Mouse (Mus musculus) forebrain, embryonic 15.5 days (tissue): Measurements from ENCODE around the gene Lin52. TPM values are rescaled to one million over a fixed set of nuclear protein-coding genes. Genes with fewer than 3 reads are reported as not detected.

Experiments
- ATAC-seq: fragments of 200-750 bp; cut with Nextera tagmentation; replicated peaks from 2 replicates; pipeline ENCODE4 v1.8.0; 2017; ENCODE audit warnings: mild to moderate bottlenecking, moderate TSS enrichment, moderate library complexity
- H3K27ac ChIP-seq: fragments of 300-500 bp; sonication (generic); replicated peaks from 2 replicates; pipeline ENCODE4 v1.5.1; 2015; ENCODE audit warnings: mild to moderate bottlenecking, inconsistent platforms
- H3K27me3 ChIP-seq: fragments of 300-500 bp; sonication (generic); 2 replicates; pipeline ENCODE4 v1.6.1; 2015; ENCODE audit warnings: inconsistent platforms
- H3K36me3 ChIP-seq: fragments of 300-500 bp; sonication (generic); 2 replicates; pipeline ENCODE4 v1.6.1; 2015; ENCODE audit warnings: mild to moderate bottlenecking, inconsistent platforms
- H3K4me1 ChIP-seq: fragments of 300-500 bp; sonication (generic); 2 replicates; pipeline ENCODE4 v1.6.1; 2015; ENCODE audit warnings: inconsistent platforms
- H3K4me2 ChIP-seq: fragments of 300-500 bp; sonication (generic); replicated peaks from 2 replicates; pipeline ENCODE4 v1.6.1; 2015; ENCODE audit warnings: mild to moderate bottlenecking, inconsistent platforms
- H3K4me3 ChIP-seq: fragments of 300-500 bp; sonication (generic); 2 replicates; pipeline ENCODE4 v1.5.1; 2015; ENCODE audit warnings: mild to moderate bottlenecking, inconsistent platforms
- H3K9ac ChIP-seq: fragments of 300-500 bp; sonication (generic); replicated peaks from 2 replicates; pipeline ENCODE4 v1.6.1; 2015; ENCODE audit warnings: mild to moderate bottlenecking, inconsistent platforms
- H3K9me3 ChIP-seq: fragments of 300-500 bp; sonication (generic); 2 replicates; pipeline ENCODE4 v1.6.1; 2016; ENCODE audit warnings: inconsistent platforms
- WGBS: fragments of 180-500 bp; shearing (Covaris S2); methylation state at CpG from one replicate; pipeline ENCODE4 v1.1.7; 2015; ENCODE audit warnings: mixed read lengths; 5-methylcytosine and 5-hydroxymethylcytosine counted together
- polyA plus RNA-seq: library from polyadenylated mRNA; unstranded; fragments of >200 nt; fragmentation: Nextera tagmentation; extraction: Ambion mirVana; gene quantifications from 2 replicates; pipeline ENCODE4 v1.2.1, GENCODE M21; 2015

Gene Lin52
- polyA plus RNA-seq, 1 experiment from 2014 or later, result 39.3 TPM

- WGBS, result 92% methylated on average over 2 of the region's 2 CpGs
- Histone ChIP-seq H3K27ac (no peak overlapping the region), H3K4me3 (no peak overlapping the region), H3K9me3 (no peaks in the 10 kb centered on the region), H3K27me3 (no peaks in the 10 kb centered on the region), H3K4me1 (no peaks in the 10 kb centered on the region), H3K9ac (no peak overlapping the region), H3K36me3 (no peaks in the 10 kb centered on the region), H3K4me2 (no peak overlapping the region)
- ATAC-seq, result no peak
Observed at GRCm38 (mm10) chr12:84581285-84581684, 130.1 kb downstream of the Lin52 start.

GRCm38 (mm10) chr12:84589825-84590761 lies 138.9 kb downstream of the Lin52 start:
- H3K36me3 ChIP-seq, result no peaks in the 10 kb centered on the region
- peak overlapping the region; percentile 69 for H3K27ac ChIP-seq
- peak; percentile 75 for ATAC-seq
- H3K4me1 ChIP-seq, result peaks cover 11% of the 10 kb centered on the region
- H3K9ac ChIP-seq, result peak overlapping the region; percentile 64
- under 1% methylated on average over 54 of the region's 54 CpGs for WGBS
- H3K9me3 ChIP-seq, result no peaks in the 10 kb centered on the region
- no peaks in the 10 kb centered on the region for H3K27me3 ChIP-seq
- H3K4me3 ChIP-seq, result peak overlapping the region; percentile 49
- peak overlapping the region; percentile 89 for H3K4me2 ChIP-seq

Other genes starting within 250 kb of the Lin52 start
- 4.3 and 5.0 TPM in 2 replicates for gene Elmsan1, start 232.5 kb upstream of the Lin52 start, polyA plus RNA-seq
- 12.0 and 13.4 TPM in 2 replicates for gene Ptgr2, start 166.2 kb upstream of the Lin52 start, polyA plus RNA-seq
- 92.8 and 96.0 TPM in 2 replicates for gene Zfp410, start 134.6 kb upstream of the Lin52 start, polyA plus RNA-seq
- 41.6 and 50.3 TPM in 2 replicates for gene Coq6, start 89.8 kb upstream of the Lin52 start, polyA plus RNA-seq
- gene Fam161b, start 89.6 kb upstream of the Lin52 start, polyA plus RNA-seq, result 14.8 and 16.1 TPM in 2 replicates
- 10.5 and 11.7 TPM in 2 replicates for gene Entpd5, start 42.4 kb upstream of the Lin52 start, polyA plus RNA-seq
- gene Bbof1, start 42.4 kb upstream of the Lin52 start, polyA plus RNA-seq, result 3.2 and 3.8 TPM in 2 replicates
- 27.0 and 28.3 TPM in 2 replicates for gene Rnf113a2, start 34.2 kb upstream of the Lin52 start, polyA plus RNA-seq
- gene Aldh6a1, start 418 bp upstream of the Lin52 start, polyA plus RNA-seq, result 29.9 and 34.6 TPM in 2 replicates
- 0.05 TPM in 2 replicates for gene Vsx2, start 118.3 kb downstream of the Lin52 start, polyA plus RNA-seq
- 12.1 and 12.8 TPM in 2 replicates for gene Abcd4, start 166.0 kb downstream of the Lin52 start, polyA plus RNA-seq
- not detected in 2 replicates for gene Vrtn, start 189.6 kb downstream of the Lin52 start, polyA plus RNA-seq
- 3.4 and 3.9 TPM in 2 replicates for gene Syndig1l, start 247.4 kb downstream of the Lin52 start, polyA plus RNA-seq